Mouse (Mus musculus) stomach, postnatal 0 days (tissue): ENCODE measurements at regions not wholly inside any gene's neighbourhood (a gene's known extent, or its start where the extent isn't known, plus 50 kb on each side); places are given as distances from the start of the nearest gene placed in this dataset.

ENCODE experiments used
- ATAC-seq: fragments of 200-750 bp; cut with Nextera tagmentation; 2 replicates; pipeline ENCODE4 v1.8.0; 2017; ENCODE audit not compliant: low FRiP score, low TSS enrichment
- DNase-seq: peaks from one replicate; pipeline ENCODE4 v3.0.0-alpha.2; 2016; ENCODE audit warnings: low spot score
- H3K27ac ChIP-seq: fragments of 300-500 bp; sonication (generic); replicated peaks from 2 replicates; pipeline ENCODE4 v1.5.1; 2014; ENCODE audit warnings: mild to moderate bottlenecking, control low read depth
- H3K27me3 ChIP-seq: fragments of 300-500 bp; sonication (generic); 2 replicates; pipeline ENCODE4 v1.6.1; 2014; ENCODE audit warnings: low read length; ENCODE audit not compliant: control insufficient read depth, insufficient read depth
- H3K36me3 ChIP-seq: fragments of 300-500 bp; sonication (generic); 2 replicates; pipeline ENCODE4 v1.6.1; 2014; ENCODE audit warnings: low read length, mixed read lengths; ENCODE audit not compliant: control insufficient read depth, insufficient read depth
- H3K4me1 ChIP-seq: fragments of 300-500 bp; sonication (generic); replicated peaks from 2 replicates; pipeline ENCODE4 v1.6.1; 2014; ENCODE audit warnings: antibody characterized with exemption; ENCODE audit not compliant: control insufficient read depth, insufficient read depth
- H3K4me2 ChIP-seq: fragments of 300-500 bp; sonication (generic); replicated peaks from 2 replicates; pipeline ENCODE4 v1.6.1; 2014; ENCODE audit warnings: low read depth, mild to moderate bottlenecking, control low read depth, moderate library complexity
- H3K4me3 ChIP-seq: fragments of 300-500 bp; sonication (generic); 2 replicates; pipeline ENCODE4 v1.5.1; 2014; ENCODE audit warnings: low read depth, low read length, control low read depth
- H3K9ac ChIP-seq: fragments of 300-500 bp; sonication (generic); 2 replicates; pipeline ENCODE4 v1.6.1; 2014; ENCODE audit warnings: mild to moderate bottlenecking, low read length, control low read depth, mixed read lengths
- H3K9me3 ChIP-seq: fragments of 300-500 bp; sonication (generic); 2 replicates; pipeline ENCODE4 v1.6.1; 2016; ENCODE audit warnings: low read length; ENCODE audit not compliant: control insufficient read depth
- CTCF ChIP-seq: IDR thresholded peaks from 2 replicates; pipeline ENCODE4 v1.5.1; 2016; ENCODE audit warnings: antibody characterized with exemption, low read depth, mild to moderate bottlenecking, moderate library complexity
- EP300 ChIP-seq: optimal IDR thresholded peaks from 2 replicates; pipeline ENCODE3; 2016; ENCODE audit warnings: antibody characterized with exemption
- WGBS: fragments of 180-500 bp; shearing (Covaris S2); extraction: QIAGEN DNeasy Blood & Tissue Kit; methylation state at CpG from one replicate; pipeline ENCODE4 v1.1.7; 2014; 5-methylcytosine and 5-hydroxymethylcytosine counted together

DNA sequence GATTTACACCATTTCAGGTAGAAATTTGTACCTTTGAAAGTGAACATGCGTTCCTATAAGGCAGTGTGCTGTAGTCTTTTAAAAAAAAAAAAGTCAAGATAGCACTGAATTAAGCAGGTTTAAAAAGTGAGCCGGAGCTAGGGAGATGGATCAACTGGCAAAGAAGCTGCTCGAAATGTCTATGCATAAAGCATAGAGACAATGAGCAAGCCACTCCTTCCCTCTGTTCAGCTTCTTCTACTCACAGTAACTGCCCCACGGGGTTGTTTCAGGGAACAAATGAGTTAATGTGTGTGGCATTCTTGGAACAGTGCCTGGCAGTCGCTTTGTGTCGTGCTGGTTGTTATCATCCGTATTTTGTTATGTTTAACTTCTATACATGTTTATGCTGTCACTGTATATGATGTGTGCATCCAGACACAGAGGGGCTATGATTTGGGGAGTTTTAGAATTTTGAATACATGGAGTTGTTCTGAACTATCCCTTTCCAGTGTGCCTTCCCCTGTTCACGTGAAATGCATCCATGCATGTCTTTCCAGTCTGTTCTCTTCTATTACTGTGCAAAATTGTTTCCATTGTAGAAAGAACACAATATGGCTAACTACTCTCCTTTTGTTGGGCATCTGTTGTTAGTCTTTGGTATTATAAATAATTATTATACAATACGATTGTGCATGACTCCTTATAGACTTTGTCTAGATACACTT, 62.5 kb upstream of the Lnx1 start:
- 41% methylated on average over 9 of the region's 9 CpGs for WGBS
- no peak for ATAC-seq
- Histone ChIP-seq H3K9me3 (no peaks in the 10 kb centered on the region), H3K4me2 (no peak overlapping the region), H3K4me3 (no peak overlapping the region), H3K27me3 (no peaks in the 10 kb centered on the region), H3K27ac (no peak overlapping the region), H3K4me1 (no peaks in the 10 kb centered on the region), H3K36me3 (no peaks in the 10 kb centered on the region), H3K9ac (no peak overlapping the region)
- no peak for TF ChIP-seq CTCF
- TF ChIP-seq EP300, result no peak
- no peak for DNase-seq

DNA sequence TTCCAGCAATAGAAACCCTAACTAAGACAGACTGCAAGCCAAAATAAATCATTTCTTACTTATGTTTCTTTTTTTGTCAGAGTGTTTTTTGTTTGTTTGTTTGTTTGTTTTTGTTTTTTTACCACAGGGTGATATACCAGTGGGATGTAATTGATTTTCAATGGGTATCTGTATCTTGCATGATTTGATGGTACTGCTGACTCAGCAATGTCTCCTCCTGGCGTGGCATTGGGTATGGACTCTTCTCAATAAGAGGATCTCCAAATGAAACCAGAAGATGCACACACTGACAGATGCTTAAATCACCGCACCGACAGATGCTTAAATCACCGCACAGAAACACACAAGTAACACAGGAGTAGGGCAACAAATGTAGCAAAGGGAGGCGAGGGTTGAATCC, 54.8 kb upstream of the Lnx1 start:
- Histone ChIP-seq H3K9ac (no peak overlapping the region), H3K27me3 (no peaks in the 10 kb centered on the region), H3K4me3 (no peak overlapping the region), H3K4me2 (no peak overlapping the region), H3K9me3 (no peaks in the 10 kb centered on the region), H3K4me1 (no peaks in the 10 kb centered on the region), H3K27ac (no peak overlapping the region), H3K36me3 (no peaks in the 10 kb centered on the region)
- WGBS, result 97% methylated on average over 5 of the region's 5 CpGs
- TF ChIP-seq EP300, result no peak
- no peak for TF ChIP-seq CTCF
- DNase-seq (no peak), ATAC-seq (no peak)

DNA sequence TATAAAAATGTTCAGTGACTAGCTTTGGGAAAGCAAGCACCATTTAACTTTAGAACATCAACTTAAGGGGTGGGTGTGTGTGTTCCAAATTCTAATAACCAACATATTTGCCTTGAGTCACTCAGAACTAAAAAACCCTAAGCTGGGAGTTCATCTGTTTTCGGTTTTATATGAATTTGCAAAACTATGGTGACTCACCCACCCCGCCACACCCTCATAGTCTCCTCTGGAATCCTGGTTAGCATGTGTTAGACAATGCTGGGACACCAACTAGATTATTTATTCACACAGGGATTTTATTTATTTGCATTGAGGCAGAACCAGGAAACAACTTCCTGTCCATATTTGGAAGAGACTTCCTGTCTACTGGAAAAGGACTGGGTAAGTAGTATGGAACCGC, 50.2 kb upstream of the Lnx1 start:
- no peak overlapping the region for H3K4me2 ChIP-seq
- no peak overlapping the region for H3K27ac ChIP-seq
- H3K4me1 ChIP-seq, result no peaks in the 10 kb centered on the region
- no peak overlapping the region for H3K4me3 ChIP-seq
- DNase-seq (no peak), ATAC-seq (no peak)
- H3K9ac ChIP-seq, result no peak overlapping the region
- TF ChIP-seq CTCF, result no peak
- no peak for TF ChIP-seq EP300
- no peaks in the 10 kb centered on the region for H3K36me3 ChIP-seq
- no peaks in the 10 kb centered on the region for H3K27me3 ChIP-seq
- 86% methylated on average over 3 of the region's 3 CpGs for WGBS
- H3K9me3 ChIP-seq, result no peaks in the 10 kb centered on the region
